Mouse (Mus musculus) Patski (cell line): ENCODE results near the gene Mpv17l. TPM values are rescaled to one million over a fixed set of nuclear protein-coding genes. Genes with fewer than 3 reads are reported as not detected.
"Not testable (repeated sequence)": the region's sequence is repeated elsewhere in the genome, so short reads cannot be mapped to it uniquely, and the experiment has no call there.

ENCODE experiments used
- ATAC-seq: fragments of 100-300 bp; one replicate; pipeline ENCODE4 v1.8.0; 2021
- CTCF ChIA-PET: fragments of 350-600 bp; sonication (Branson Sonifier 250); formaldehyde crosslinking; loops from one replicate; lab custom pipeline; 2022; ENCODE audit warnings: inconsistent platforms; lab: Charles Lee
- POLR2A ChIA-PET: fragments of 350-600 bp; sonication (Branson Sonifier 250); formaldehyde crosslinking; loops from one replicate; lab custom pipeline; 2022; ENCODE audit warnings: antibody characterized with exemption, inconsistent platforms; lab: Charles Lee
- DNase-seq: peaks from one replicate; pipeline ENCODE4 v3.0.0-alpha.2; 2011; ENCODE audit warnings: low read depth, low spot score
- H3K27me3 ChIP-seq: fragments of 371-371 bp; one replicate; pipeline ENCODE4 v1.5.1; 2021
- CTCF ChIP-seq: fragments of 100-300 bp; IDR thresholded peaks from one replicate; pipeline ENCODE4 v1.5.1; 2021
- in situ Hi-C: fragments of 300-500 bp; cut with MboI; formaldehyde crosslinking; loops from 3 replicates; pipeline ENCODE4 v1.11.1; 2018; ENCODE audit warnings: low pct_unique_long_range_greater_than_20kb, mixed read lengths
- polyA plus RNA-seq: library from polyadenylated mRNA; unstranded; gene quantifications from one replicate; pipeline ENCODE4 v1.2.3, GENCODE M21; 2021

The Mpv17l gene
- polyA plus RNA-seq, 1 experiment from 2014 or later = 5.5 TPM

- ATAC-seq = no peak
- DNase-seq = no peak
- TF ChIP-seq CTCF = no peak
- CTCF ChIA-PET = no interaction called here
- H3K27me3 ChIP-seq = no peaks in the 10 kb centered on the region
- in situ Hi-C loops = no loop called here
- POLR2A ChIA-PET = no interaction called here
Observed at GRCm38 (mm10) chr16:13895740-13896139, 7.2 kb upstream of the Mpv17l start.

- in situ Hi-C loops = no loop called here
- no peaks in the 10 kb centered on the region for H3K27me3 ChIP-seq
- ATAC-seq (no peak), DNase-seq (no peak)
- ChIA-PET POLR2A (no interaction called here), CTCF (no interaction called here)
- no peak for TF ChIP-seq CTCF
Observed at GRCm38 (mm10) chr16:13896357-13896756, 6.6 kb upstream of the Mpv17l start.

DNA sequence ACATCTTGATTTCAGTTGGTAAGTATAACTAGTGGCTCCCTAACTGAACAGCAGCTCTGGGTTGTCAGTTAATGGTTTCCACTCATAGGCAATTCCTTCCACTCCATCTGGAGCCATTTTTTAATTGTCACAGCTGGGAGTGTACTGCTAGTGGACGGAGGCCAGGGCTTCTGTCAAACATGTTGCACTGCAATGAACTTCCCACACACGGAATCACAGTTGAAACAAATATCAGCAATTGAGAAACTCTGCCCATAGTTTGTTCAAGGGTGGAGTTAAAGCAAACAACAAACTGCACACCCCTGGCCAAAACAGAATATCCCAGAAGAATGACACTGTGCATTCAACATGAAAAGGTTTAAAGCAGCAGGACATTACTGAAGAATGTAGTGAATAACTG lies 4.0 kb upstream of the Mpv17l start:
- ChIA-PET CTCF (no interaction called here), POLR2A (interaction anchor here (0.6 kb wide), 1 partner anchor 264 kb away, joined by 3 read pairs; the partner anchor contains the start of genes Marf1 and Nde1)
- DNase-seq (no peak), ATAC-seq (no peak)
- no peaks in the 10 kb centered on the region for H3K27me3 ChIP-seq
- in situ Hi-C loops = no loop called here
- no peak for TF ChIP-seq CTCF

- no peaks in the 10 kb centered on the region for H3K27me3 ChIP-seq
- no peak for TF ChIP-seq CTCF
- DNase-seq (no peak), ATAC-seq (peak; percentile 66)
- in situ Hi-C loops = no loop called here
- POLR2A ChIA-PET = no interaction called here
- CTCF ChIA-PET = no interaction called here
Observed at GRCm38 (mm10) chr16:13902397-13902831, 547 bp upstream of the Mpv17l start.

GRCm38 (mm10) chr16:13903488-13903887 lies 527 bp downstream of the Mpv17l start:
- CTCF ChIA-PET = interaction anchor here (0.6 to 1.2 kb wide), 2 partner anchors 32 to 101 kb away, joined by 3 read pairs; no protein-coding TSS in a partner anchor
- DNase-seq (no peak), ATAC-seq (peak; percentile 45)
- POLR2A ChIA-PET = interaction anchor here (1.0 kb wide), 1 partner anchor 169 kb away, joined by 3 read pairs; no protein-coding TSS in a partner anchor
- in situ Hi-C loops = no loop called here
- H3K27me3 ChIP-seq = no peaks in the 10 kb centered on the region
- TF ChIP-seq CTCF = peak; percentile 85

GRCm38 (mm10) chr16:13907297-13907696 lies 4.3 kb downstream of the Mpv17l start:
- ATAC-seq (no peak), DNase-seq (no peak)
- ChIA-PET CTCF (no interaction called here), POLR2A (no interaction called here)
- H3K27me3 ChIP-seq = no peaks in the 10 kb centered on the region
- TF ChIP-seq CTCF = no peak
- in situ Hi-C loops = no loop called here

DNA sequence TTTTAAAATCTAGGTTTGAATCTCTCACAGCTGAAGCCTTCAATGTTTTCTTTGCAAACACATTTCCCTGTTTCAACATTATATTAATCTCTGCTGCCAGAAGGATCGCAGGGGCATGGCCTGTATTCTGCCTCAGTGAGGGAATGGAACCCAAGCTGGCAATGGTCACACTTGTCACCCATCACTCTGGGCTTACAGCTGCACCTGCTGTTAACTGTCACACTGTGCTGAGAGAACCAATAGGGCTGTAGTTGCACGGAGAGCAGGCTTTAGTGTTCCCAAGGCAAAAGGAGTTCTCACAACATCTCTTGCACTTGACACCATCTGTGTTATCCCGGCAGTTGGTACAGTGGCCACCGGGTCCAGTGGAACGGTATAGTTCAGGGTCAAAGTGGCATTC lies 17.1 kb downstream of the Mpv17l start:
- no peaks in the 10 kb centered on the region for H3K27me3 ChIP-seq
- in situ Hi-C loops = no loop called here
- POLR2A ChIA-PET = no interaction called here
- ATAC-seq (no peak), DNase-seq (no peak)
- CTCF ChIA-PET = no interaction called here
- no peak for TF ChIP-seq CTCF

DNA sequence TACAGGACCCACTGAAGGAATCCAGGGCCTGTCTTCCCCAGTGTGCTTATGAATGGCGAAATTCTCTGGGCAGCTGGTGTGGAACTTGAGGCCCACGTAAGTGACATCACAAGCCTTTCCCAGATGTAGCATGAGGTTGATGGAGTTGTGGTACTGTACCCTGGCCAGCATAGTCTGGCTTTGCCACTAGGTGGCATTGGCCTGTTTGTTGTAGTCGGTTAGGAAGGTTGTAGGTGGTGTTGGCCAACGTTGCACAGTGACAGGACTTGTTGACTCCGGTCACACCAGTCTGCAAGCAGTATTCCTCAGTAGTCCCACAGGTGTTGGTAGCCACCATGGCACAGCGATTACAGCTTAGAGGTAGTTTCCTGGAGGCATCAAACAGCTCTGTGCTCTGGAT lies 18.1 kb downstream of the Mpv17l start:
- ATAC-seq = no peak
- in situ Hi-C loops = no loop called here

DNA sequence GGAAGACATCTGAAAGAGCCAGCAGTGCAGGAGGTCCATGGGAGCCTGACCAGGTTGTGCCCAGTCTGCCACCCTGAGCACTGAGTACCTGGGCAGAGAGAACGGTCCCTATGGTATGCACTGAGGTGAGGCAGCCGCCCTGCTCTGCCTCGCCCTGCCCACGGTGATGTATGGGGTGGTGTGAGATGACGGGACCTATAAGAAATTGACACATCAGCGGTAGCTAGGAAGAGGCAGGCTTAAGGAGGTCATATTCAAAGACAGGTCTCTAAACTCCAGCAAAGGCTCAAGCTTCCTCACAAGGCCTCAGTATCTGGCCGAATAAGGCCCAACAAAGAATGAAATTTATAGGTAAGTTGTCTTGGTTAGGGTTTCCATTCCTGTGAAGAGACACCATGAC lies 18.8 kb downstream of the Mpv17l start:
- POLR2A ChIA-PET = interaction anchor here (1.1 kb wide), 1 partner anchor 11 kb away, joined by 3 read pairs; no protein-coding TSS in a partner anchor
- no peak for DNase-seq
- TF ChIP-seq CTCF = no peak
- H3K27me3 ChIP-seq = no peaks in the 10 kb centered on the region
- in situ Hi-C loops = no loop called here
- ATAC-seq = no peak
- CTCF ChIA-PET = no interaction called here

More for the DNA sequence above, 18.1 kb downstream of the Mpv17l start:
- H3K27me3 ChIP-seq = no peaks in the 10 kb centered on the region
- ChIA-PET CTCF (no interaction called here), POLR2A (interaction anchor here (1.1 kb wide), 1 partner anchor 11 kb away, joined by 3 read pairs; no protein-coding TSS in a partner anchor)
- peak; percentile 42 for TF ChIP-seq CTCF
- no peak for DNase-seq

DNA sequence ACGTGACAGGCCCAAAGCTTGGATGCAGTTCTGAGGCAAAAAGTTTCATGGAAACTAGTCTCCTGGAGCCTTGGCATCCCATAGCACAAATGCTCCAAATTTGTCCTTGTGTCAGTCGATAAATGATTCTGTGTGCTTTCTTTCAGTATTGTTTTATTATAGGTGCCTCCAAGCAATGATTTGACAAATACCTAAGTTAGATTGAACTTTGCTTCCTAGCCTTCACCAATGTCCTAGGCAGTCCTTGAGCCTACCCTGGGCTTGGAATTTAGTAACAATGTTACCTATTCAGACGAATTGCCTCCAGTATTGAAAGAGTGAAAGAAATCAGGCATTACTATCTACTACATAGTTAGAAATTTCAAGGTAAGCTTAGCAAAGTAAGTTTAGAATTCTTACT lies 19.5 kb downstream of the Mpv17l start:
- in situ Hi-C loops, CTCF ChIA-PET, POLR2A ChIA-PET, H3K27me3 ChIP-seq, DNase-seq, ATAC-seq: not testable (repeated sequence)

- in situ Hi-C loops, DNase-seq, ATAC-seq, H3K27me3 ChIP-seq, CTCF ChIA-PET, POLR2A ChIA-PET: not testable (repeated sequence)
Observed at GRCm38 (mm10) chr16:13922966-13923365, 20.0 kb downstream of the Mpv17l start.
